11 mouse cellular contexts compared by ENCODE assay signal in the genomic region with DNA sequence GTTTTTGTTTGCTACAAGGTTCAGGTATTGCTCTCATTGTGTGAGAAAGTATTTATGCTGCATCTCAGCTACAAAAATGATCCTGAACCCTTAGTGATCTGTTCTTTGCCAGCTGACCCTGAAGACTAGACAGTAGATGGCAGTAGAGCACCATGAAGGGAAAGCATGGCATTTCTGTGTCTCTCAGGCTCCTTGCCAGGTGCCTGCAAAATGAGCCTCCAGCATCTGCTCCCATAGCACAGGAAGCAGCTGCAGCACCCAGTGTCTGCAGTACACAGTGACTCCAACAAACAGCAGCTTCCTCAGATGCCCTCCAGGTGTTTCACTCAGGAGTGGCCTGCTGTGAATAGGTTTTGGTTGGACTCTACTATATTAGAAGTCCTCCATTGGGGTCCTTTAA. TPM values are rescaled to one million over a fixed set of nuclear protein-coding genes. Genes with fewer than 3 reads are reported as not detected.
DNase-seq lines count a peak whose midpoint lies in the region; ATAC-seq and TF ChIP-seq lines count a peak whose summit lies in the region.
"Not testable (repeated sequence)": the region's sequence is repeated elsewhere in the genome, so short reads cannot be mapped to it uniquely, and the experiment has no call there.
"Had no signal": no experiment of that assay in that cellular context is flagged by ENCODE, and none has a peak within 500 bp of the region (broad histone marks: within the 10 kb centered on the region; RNA-seq: fewer than 3 reads in every experiment).

No protein-coding gene starts in this region.

- H3K27me3 ChIP-seq in forebrain, embryonic 16.5 days (replicated peaks; ENCODE audit: control insufficient read depth, insufficient read depth, low read length); lung, embryonic 14.5 days (ENCODE audit: insufficient read depth, low read length): not testable (repeated sequence)

- not testable (repeated sequence) for H3K4me1 ChIP-seq in forebrain, embryonic 16.5 days (replicated peaks; ENCODE audit: control insufficient read depth, insufficient read depth, low read length); lung, embryonic 14.5 days (ENCODE audit: insufficient read depth)

- ATAC-seq in forebrain, embryonic 16.5 days: peak; percentile 52
- ATAC-seq in hematopoietic stem cell, adult 5-6 weeks (replicated peaks in 1 of 2; ENCODE audit: insufficient read depth in 1 of 2, low FRiP score in 2 of 2, low TSS enrichment in 1 of 2, low read depth in 1 of 2, poor library complexity in 2 of 2, severe bottlenecking in 2 of 2): peak; percentile 62 to 76; a peak in 3 of 4 replicates
- ATAC-seq in lung, embryonic 14.5 days (ENCODE audit: insufficient read depth): not testable (repeated sequence)

- not testable (repeated sequence) for H3K4me3 ChIP-seq in forebrain, embryonic 16.5 days (replicated peaks; ENCODE audit: low read length); lung, embryonic 14.5 days (ENCODE audit: low read depth, low read length)

- TF ChIP-seq CTCF in lung, embryonic 14.5 days (IDR thresholded peaks at IDR 0.05; ENCODE audit: low read depth): peak; percentile 72

- H3K4me2 ChIP-seq in forebrain, embryonic 16.5 days (ENCODE audit: low read length); lung, embryonic 14.5 days: not testable (repeated sequence)

- DNase-seq in ES-CJ7 (ENCODE audit: low read depth, low spot score): peak; percentile 44
- peak; percentile 47 for DNase-seq in cerebellum, adult 11-12 months
- peak; percentile 48 to 84 for DNase-seq in layer of hippocampus, adult 18-20 months (ENCODE audit: low spot score in 2 of 2)
- peak; percentile 83 for DNase-seq in lung, embryonic 14.5 days
- DNase-seq in ovary, adult 18-20 months (ENCODE audit: low spot score): peak; percentile 8
- DNase-seq in thymus, postnatal 10 days (ENCODE audit: low spot score in 2 of 2): peak; percentile 57 to 77

- not testable (repeated sequence) for H3K36me3 ChIP-seq in forebrain, embryonic 16.5 days (ENCODE audit: control insufficient read depth, insufficient read depth); lung, embryonic 14.5 days (ENCODE audit: insufficient read depth)

- not testable (repeated sequence) for H3K9me3 ChIP-seq in forebrain, embryonic 16.5 days (ENCODE audit: control insufficient read depth, low read length); lung, embryonic 14.5 days (ENCODE audit: low read depth, low read length)

- not testable (repeated sequence) for H3K9ac ChIP-seq in forebrain, embryonic 16.5 days (replicated peaks; ENCODE audit: low read depth, low read length); lung, embryonic 14.5 days

- H3K27ac ChIP-seq in forebrain, embryonic 16.5 days (ENCODE audit: low read length); lung, embryonic 14.5 days (ENCODE audit: low read depth): not testable (repeated sequence)

RNA-seq across cellular contexts. Expression of a gene that starts 12.9 kb away (rescaled TPM):
- polyA plus RNA-seq in forebrain, embryonic 16.5 days (2015; fragmentation: Nextera tagmentation; extraction: Ambion mirVana): not detected in 2 replicates
- total RNA-seq in hematopoietic stem cell, adult 5-6 weeks (2017): not detected in 2 replicates
- total RNA-seq in layer of hippocampus, adult 18-20 months (2021): not detected
- not detected in 2 replicates for polyA plus RNA-seq in lung, embryonic 14.5 days (2014; fragmentation: Nextera tagmentation; extraction: Ambion mirVana)
- polyA plus RNA-seq: heart, embryonic 10.5 days; lung, adult 2 months; stomach, embryonic 14.5 days had no signal

RNA-seq across cellular contexts. Expression of a gene that starts 29.4 kb away (rescaled TPM):
- not detected in 2 replicates for polyA plus RNA-seq in forebrain, embryonic 16.5 days (2015; fragmentation: Nextera tagmentation; extraction: Ambion mirVana)
- not detected in 2 replicates for total RNA-seq in hematopoietic stem cell, adult 5-6 weeks (2017)
- not detected for total RNA-seq in layer of hippocampus, adult 18-20 months (2021)
- polyA plus RNA-seq in lung, embryonic 14.5 days (2014; fragmentation: Nextera tagmentation; extraction: Ambion mirVana): not detected in 2 replicates
- polyA plus RNA-seq: heart, embryonic 10.5 days; lung, adult 2 months; stomach, embryonic 14.5 days had no signal

Comparison
In these comparisons a context has a peak if more than half of its experiments do, and no peak if none do; other contexts are left out.
1. DNase-seq: peak in every context shown above with its lines; median percentile 83 in lung, embryonic 14.5 days; 67 in thymus, postnatal 10 days; 66 in layer of hippocampus, adult 18-20 months; 47 in cerebellum, adult 11-12 months; 44 in ES-CJ7; 8 in ovary, adult 18-20 months.